Mouse (Mus musculus) kidney, adult 9 months (tissue): ENCODE data around the gene Spon1.

ENCODE experiments used
- DNase-seq: peaks from one replicate; pipeline ENCODE4 v3.0.0; 2022

The Spon1 gene

DNA sequence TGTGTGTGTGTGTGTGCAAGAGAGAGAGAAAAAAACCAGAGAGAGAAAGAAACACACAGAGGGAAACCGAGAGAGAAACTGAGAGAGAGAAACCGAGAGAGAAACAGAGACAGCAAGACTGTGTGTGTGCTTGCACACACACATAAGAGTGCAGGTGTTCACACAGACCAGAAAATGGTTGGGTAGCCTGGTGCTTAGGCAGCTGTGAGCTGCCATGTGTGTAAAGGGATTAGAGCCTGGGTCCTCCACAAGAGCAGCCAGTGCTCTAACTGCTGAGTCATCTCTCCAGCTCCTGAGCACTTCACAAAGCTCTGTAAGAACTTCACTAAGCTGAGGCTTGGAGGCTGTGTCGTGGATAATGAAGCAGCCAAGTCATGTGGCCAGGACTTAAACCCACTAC lies 80.8 kb downstream of the Spon1 start:
- DNase-seq = no peak

DNA sequence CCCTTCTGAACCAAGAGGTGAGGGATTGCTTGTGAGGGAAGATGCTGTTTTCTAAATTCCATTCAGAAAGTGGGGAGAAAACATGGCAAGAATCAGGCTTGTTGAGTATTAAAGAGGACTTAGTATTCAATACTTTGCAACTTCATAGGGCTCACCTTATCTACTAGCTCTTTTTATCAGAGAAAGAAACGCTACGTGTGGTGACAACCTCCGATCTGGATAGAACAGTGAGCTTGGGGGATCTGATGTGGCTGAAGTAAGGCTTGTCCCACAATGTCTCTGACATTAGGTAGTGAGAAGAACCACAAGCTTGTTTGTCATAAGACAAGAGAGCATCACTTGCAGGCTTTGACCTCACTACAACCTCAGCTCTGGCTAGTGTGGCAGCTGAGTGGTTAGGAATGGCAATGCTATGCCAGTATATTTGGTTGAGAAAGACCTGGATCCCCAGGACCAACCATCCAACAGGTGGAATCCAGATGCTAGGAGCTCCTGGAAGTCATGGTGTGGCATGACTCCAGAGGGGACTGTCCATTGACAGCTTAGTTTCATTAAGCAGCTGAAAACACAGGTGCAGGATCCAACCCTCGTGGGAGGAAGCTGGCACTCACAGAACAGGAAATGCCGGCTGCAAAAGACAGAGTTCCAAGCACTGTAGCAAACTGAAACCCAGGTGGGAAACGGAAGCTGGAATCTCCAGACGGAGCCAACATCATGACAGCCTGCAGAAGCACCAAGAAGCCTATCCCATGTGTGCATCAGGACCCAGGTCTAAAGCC lies 81.4 kb downstream of the Spon1 start:
- no peak for DNase-seq

DNA sequence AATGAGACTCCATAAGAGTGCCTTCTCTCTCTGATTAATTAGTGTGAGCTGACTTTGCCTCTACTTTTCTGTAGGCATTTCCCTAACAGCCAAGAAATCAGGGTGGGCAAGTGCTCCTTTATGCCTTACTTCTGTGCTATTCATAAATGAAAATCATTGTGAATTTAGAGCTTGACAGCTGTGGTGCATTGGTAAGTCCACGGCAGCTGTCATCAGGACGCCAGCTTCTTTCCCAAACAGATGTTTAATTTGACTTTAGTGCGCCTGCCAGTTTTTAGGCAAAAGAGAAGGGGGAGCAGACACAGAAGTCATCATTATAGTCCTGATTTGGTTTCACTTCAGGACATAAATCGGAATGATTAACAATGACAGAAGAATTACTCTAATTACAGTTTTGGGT lies 84.6 kb downstream of the Spon1 start:
- DNase-seq = no peak

DNA sequence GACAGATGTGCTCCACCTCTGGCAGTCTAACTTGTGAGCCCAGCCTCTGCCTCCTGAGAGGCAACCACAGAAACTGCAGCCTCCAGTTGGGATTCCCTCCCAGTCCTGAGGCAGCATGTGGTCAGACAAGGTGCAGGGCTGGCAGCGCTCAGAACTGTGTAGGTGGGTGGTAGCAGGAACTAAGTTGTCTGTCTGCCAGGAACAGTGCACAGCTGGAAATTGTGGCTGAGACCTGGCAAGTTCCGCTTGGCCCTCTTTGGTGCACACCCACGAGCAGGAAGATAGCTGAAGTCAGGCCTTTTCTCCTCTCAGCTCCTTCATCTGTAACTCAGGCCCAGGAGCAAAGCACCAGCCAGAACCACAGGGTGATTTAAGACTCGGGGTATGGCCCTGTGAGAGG lies 89.6 kb downstream of the Spon1 start:
- no peak for DNase-seq

DNA sequence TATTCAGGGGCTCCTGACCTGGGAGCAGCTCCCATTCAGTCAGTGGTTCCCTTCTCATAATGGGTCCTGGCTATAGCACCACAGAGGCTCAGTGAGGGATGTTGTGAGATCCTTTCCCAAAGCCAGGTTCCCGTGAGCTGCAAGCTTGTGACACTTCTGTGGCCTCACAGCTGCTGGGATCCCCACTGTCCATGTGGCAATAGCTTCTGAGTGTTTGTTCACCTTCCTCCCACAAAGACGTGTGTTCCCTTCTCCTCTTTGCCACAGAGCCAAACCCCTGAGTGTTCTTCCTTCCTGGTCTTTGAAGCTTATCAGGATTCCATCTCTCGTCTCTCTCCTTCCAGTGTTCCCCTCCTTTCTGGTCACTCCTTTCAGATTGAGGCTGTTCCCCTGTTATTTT lies 90.3 kb downstream of the Spon1 start:
- no peak for DNase-seq

DNA sequence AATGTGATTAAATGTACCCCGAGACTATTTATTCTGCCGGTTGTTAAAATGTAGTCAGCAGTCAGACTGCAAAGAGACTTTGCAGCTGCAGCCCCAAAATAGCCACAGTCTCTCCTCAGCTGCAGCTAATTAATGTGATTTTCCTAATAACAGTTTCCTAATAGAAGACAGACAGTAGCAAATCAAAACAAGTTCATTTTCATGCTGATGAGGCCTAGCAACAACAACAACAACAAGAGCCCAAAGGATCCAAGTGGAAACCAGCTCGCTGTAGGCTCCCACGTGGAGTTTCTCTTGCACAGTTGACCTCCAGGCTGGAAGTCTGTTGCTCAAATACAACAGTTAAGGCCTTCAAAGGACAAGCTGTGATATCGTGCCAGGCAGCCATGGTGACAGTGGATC lies 93.7 kb downstream of the Spon1 start:
- DNase-seq = peak; percentile 4

DNA sequence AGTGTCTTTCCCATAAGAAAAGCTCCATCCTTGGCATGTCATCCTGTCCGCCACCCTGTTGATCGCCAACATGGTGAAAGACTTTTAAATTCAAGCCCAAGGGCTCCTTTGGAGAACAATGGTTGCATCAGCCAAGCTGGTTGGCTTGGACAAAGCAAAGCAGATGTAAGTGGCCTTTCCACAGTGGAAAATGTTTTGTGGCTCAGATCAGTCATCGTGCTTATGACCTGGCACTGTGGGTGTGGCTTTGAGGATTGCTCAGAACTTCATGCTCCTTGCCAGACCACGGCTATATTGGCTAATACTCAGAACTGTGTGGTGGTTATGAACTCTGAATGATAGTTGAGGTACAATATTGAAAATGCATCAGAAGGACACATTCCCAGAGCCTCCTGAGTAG lies 96.2 kb downstream of the Spon1 start:
- no peak for DNase-seq

DNA sequence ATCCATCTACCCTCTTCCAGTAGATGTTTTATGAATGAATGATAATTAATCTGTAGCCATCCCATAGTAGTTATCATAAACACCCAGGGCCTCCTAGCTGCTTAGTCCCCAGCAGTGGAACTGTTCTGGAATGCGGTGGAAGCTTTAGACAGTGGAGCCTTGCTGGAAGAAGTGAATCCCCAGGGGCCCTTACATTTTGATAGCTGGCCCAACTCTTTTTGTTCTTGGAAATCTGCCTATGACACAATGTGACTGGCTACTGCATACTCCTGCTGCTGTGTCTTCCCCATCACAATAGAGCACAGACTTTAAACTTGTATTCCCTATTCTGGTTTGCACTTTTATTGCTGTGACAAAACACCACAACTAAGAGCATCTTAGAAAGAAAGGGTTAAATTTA lies 107.0 kb downstream of the Spon1 start:
- DNase-seq = no peak

DNA sequence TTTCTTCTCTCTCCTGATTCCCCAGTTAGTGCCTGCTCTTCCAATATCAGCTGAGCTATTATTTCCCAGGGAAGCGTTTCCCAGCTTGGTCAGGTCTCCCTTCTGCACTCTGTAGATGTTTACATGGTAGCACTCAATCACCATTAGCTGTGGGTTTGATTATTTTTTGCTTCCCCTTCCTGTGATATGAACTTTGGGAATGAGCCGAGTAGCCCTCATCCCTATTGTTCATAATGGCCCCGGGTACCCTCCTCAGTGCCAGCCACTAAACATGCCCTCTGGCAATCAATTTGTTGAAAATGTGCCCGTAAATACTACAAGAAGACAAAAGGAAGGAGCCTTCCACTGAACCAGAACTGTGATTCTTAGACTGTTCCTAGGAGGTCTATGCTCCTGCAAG lies 111.7 kb downstream of the Spon1 start:
- no peak for DNase-seq

DNA sequence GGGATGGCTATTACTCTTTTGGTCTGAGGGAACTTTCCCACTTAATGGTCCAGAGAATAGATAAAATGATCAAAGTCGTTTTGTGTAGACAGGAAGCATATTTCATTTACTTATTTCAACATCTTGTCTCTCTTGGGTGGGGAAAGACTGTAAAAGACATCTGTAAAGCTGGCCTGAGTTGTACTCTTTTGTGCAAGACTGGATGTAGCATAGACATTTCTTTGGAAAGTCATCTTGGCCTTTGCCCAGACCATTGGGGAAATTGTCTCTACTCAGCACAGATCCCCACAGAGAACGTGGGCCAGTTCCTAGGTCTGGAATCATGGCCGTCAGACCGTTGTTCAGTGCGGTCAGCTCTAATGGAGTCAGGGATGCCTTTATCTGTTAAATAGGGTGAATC lies 112.1 kb downstream of the Spon1 start:
- no peak for DNase-seq

DNA sequence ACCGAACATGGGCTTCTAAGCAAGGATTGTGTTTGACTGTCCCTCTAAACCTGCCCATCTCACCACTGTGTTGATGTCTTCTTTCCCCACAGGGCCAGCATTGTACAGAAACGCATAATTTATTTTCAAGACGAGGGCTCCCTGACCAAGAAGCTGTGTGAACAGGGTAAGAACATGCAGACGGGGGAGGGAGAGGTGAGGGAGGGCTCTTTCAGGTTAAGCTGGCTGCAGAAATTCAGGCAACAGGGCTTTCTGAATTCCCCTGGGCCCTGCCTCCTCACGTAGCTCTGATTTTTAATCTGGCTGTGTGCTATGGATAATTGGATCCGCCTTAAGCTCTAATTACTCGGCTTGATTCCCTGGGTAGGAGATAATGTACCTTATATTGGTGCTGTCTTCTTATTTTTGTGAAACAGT lies 113.3 kb downstream of the Spon1 start:
- no peak for DNase-seq

DNA sequence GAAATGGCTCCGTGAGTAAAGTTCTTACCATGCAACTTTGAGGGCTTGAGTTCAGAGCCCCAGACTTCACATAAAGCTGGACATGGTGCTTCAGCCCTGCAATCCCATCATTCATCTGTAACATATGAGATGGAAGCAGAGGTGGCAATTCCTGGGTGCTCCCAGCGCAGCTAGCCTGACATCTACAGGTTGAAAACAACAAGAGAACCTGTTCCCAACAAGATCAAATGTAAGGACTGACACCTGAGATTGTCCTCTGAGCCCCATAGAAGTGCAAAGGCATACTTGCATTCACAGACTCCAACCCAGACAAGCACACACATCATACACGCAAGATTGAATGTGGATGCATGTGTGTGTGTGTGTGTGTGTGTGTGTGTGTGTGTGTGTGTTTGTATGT lies 114.2 kb downstream of the Spon1 start:
- no peak for DNase-seq

DNA sequence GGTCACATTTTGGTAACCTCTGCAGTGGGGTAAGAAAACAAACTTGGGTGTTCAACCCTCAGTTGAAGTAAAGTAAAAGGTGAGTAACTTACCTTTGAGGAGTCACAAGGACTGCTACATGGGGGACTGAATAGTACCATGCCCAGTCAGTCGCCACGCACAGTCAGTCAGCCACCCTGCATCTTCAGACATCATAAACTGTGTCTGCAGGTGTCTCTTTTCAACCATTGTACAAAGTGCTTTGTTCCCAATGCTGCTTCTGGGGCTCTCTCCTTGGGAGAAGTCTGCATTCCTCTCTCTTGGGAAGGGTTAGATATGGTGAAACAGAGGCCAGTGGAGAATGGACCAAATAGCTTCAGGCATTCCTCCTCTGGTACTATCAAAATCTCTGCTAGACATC lies 125.0 kb downstream of the Spon1 start:
- no peak for DNase-seq

DNA sequence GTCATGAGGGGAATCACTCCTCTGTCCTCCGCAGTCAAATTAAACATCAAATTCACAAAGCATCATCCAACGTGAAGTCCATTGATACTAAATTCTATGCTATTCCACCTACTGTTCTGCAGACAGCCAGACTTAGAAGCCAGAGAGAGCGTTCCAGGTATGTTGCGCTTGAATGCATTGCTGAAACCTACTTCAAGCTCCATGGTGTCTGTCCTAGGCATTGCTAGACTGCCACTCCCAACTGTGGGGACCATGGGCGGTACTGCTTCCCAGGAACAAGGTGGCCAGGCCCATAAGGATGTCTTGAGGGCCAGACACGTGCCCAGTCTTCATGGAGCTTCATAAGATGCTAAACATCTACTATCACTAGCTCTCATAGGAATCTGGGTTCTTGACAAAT lies 125.7 kb downstream of the Spon1 start:
- DNase-seq = no peak

DNA sequence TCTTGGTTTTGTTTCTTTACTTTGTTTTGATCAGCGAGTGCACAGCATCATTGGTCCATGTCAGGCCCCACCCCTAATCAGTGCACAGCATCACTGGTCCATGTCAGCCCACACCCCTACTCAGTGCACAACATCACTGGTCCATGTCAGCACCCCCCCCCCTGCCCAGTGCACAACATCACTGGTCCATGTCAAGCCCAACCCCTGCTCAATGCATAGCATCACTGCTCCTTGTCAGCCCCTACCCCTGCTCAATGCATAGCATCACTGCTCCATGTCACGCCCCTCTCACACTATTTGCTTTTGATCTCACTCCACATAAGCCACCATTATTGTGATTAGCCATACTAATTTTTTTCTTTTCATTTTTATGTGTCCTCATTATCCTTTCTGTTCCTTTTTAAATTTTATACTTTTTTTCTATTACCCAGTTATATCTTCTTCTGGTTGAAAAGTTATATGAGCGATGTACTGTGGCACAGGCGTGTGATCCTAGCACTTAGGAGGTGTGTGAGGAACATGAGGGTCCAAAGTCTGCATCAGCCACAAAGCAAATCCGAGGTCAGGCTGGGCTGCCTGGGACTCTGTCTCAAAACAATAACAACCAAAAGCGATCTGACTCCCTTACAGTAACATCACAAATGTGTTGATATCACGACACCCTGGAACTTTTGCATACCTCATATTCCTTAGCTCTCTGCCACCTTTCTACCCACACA lies 128.3 kb downstream of the Spon1 start:
- peak; percentile 17 for DNase-seq

DNA sequence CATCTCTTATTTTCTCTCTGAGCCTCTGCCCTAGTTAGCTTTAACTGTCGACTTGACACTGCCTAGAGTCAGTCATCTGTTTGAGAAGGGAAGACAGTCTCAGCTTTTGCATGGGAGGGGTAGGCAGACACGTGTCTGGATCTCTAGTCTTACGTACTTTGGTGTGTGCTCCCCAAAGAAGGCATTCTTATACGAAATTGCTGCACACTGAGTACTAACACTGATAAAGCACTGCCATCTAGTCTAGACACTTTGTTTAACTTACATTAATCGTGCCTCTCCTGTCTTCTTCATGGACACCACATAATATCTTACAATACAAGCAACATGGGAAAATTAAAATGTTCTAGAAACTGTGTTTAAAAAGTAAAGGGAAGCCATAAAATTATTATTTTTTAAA lies 129.5 kb downstream of the Spon1 start:
- no peak for DNase-seq

DNA sequence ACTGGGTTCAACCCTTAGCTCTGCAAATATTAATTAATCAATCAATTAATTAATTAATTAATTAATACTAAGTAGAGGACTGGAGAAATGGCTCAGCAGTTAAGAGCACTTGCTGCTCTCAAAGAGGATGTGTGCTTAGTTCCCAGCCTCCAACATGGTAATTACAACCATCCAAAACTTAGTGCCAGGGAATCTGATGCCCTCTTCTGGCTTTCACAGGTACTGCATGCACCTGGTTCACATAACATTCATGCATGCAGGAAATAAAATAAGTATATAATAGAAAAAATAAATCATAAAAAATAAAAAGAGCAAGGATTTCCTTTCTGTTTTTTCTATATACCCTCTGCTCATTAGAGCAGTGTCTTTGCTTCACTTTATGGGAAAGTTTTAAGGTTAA lies 132.6 kb downstream of the Spon1 start:
- DNase-seq = no peak

DNA sequence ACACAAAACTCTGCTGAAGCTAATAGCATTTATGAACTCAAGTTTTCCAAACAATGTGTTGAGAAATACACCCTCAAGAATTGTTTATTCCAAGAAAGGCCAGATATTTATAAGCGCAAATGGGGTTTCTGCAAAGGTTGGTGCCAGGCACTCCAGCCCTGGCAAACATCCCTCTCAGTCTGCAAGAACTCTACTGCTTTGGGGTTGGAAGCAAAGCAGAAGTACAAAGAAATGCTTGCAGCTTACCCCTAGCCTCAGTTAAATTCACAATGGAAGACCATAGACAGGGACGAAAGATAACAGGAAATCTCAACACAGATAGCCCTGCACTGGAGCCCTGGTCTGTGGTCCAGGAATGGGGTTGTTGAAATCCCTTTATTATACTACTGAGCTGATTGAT lies 135.7 kb downstream of the Spon1 start:
- no peak for DNase-seq

DNA sequence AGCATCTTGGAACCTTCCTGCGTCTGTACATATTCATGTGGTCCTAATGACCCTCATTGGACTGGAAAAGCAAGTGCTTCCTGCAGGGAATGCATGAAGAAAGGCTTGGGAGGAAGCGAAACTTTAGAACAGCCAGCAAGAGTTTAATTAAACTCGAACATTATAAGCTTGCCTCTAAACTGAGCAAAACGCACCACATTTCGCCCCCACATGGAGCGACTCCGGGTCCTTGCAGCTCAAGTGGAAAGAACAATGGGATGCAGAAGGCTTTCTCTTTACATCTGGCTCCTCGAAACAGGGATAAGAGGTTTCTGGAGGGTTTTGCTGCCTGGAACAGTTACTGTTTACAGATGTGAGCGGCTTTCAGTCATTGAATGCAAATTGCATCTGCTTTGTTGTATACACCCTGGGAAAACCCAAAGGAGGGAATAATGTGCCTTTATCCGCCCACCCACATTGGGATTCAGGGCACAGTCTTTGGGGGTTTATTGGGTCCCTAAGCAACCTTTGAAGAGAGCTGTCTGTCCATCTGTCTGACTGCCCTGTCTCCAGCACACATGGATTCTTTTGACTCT lies 136.2 kb downstream of the Spon1 start:
- no peak for DNase-seq

DNA sequence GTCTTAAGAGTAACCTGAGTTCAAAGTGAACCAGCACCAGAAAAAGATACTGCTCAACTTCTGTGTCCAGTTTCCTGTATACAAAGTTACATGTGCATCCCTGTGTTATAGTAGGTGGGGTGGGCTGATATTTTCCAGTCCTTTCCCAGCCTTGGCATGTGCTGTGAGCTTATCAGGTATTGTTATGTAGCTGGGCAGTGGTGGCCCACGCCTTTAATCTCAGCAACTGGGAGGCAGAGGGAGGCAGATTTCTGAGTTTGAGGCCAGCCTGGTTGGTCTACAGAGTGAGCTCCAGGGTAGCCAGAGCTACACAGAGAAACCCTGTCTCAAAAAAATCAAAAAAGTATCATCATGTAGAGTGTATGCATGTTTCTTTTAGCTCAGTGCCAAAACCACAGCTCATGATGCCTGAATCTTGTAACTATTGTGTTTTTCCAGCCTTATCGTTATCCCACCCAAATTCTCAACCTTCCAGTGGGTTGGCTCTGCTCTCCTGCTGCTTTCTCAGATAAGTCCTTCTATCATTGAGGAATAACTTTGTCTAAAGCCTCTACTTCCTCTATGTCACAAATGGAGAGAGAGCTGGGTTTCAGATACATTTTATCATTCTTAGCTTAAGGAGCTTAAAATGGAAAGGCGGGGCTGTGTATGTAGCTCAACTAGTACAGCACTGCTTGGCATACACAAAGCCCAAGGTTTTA lies 137.5 kb downstream of the Spon1 start:
- no peak for DNase-seq

DNA sequence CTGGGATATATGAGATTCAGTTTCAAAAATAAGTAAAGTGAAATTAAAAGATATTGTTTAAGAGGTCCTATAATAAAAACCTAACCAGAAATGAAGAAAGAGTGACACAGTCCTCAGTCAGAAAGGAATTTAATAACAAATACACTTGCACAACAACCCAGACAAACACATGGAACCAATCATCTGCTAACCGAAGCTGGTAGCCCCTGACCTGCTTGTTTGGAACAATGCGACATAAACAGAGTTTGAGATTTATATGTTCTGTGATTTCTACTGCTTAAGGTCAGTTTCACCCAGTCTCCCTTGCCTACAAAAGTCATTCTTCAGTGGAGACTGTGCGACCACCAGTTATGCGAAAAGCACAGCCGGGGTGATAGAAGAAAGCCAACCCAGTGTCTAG lies 138.1 kb downstream of the Spon1 start:
- no peak for DNase-seq

DNA sequence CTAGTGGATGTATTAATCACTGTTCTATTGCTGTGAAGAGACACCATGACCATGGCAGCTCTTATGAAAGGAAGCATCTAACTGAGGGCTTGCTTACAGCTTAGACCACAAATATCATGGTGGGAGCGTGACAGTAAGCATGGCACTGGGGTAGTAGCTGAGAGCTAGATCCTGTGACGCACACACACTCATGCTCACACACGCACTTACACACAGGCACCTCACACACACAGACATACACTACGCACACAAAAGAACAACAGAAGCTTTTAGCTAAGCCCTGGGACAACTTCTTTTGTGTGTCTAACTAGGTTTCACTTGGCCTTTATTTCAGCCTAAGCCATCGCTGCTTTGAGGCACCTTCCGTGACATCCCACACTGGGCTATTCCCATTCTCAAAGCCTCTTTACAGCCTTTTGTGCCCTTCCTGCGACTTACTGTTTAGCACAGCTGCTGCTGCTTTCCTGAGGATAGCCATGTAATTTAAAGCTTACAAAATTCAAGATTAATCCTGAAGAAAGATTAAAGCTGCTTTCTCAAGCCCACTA lies 138.6 kb downstream of the Spon1 start:
- DNase-seq = no peak

DNA sequence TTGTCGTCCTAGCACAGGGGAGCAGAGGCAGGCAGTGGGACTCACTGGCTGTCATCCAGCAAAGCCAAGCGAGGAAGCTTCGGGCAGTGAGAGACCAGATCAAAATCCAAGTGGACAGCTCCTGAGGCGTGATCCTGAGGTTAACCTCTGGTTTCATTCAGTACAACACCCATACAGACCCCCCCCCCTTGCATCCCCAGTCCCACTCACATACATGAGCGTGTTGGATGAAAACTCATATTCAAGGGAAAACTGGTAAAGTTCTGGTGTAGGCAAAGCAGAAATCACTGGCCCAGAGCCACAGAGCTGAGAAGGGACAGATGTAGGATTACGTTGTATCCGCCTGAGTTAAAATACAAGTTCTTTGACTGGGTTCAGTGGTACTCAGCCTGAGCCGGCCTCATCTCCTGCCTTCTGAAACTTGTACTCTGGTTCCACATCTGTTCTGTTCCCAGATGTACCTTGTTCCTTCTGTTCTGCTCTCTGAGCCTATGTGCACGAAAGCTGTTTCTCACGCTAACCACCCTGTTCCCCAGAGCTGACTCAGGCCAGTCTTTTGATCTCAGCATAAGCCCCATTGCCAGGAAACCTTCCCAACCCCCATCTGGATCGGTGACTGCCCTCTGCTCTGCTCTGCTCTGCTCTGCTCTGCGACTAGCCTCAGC lies 143.5 kb downstream of the Spon1 start:
- DNase-seq = peak; percentile 65
